Mouse (Mus musculus) heart, postnatal 0 days (tissue): ENCODE data around the gene Bcl2l1. TPM values are rescaled to one million over a fixed set of nuclear protein-coding genes. Genes with fewer than 3 reads are reported as not detected.

Experiments
- ATAC-seq: fragments of 200-750 bp; cut with Nextera tagmentation; 2 replicates; pipeline ENCODE4 v1.8.0; 2017; ENCODE audit warnings: low read depth, moderate number of reproducible peaks, moderate library complexity; ENCODE audit not compliant: insufficient read depth
- DNase-seq: peaks from one replicate; pipeline ENCODE4 v3.0.0-alpha.2; 2016; ENCODE audit warnings: low spot score
- H3K27ac ChIP-seq: fragments of 300-500 bp; sonication (generic); 2 replicates; pipeline ENCODE4 v1.5.1; 2014; ENCODE audit warnings: low read depth, mild to moderate bottlenecking
- H3K27me3 ChIP-seq: fragments of 300-500 bp; sonication (generic); 2 replicates; pipeline ENCODE4 v1.6.1; 2014; ENCODE audit warnings: low read length, mixed read lengths; ENCODE audit not compliant: control insufficient read depth, insufficient read depth
- H3K36me3 ChIP-seq: fragments of 300-500 bp; sonication (generic); replicated peaks from 2 replicates; pipeline ENCODE4 v1.6.1; 2014; ENCODE audit warnings: low read length, mixed read lengths; ENCODE audit not compliant: control insufficient read depth, insufficient read depth
- H3K4me1 ChIP-seq: fragments of 300-500 bp; sonication (generic); 2 replicates; pipeline ENCODE4 v1.6.1; 2014; ENCODE audit warnings: antibody characterized with exemption; ENCODE audit not compliant: control insufficient read depth, insufficient read depth
- H3K4me2 ChIP-seq: fragments of 300-500 bp; sonication (generic); 2 replicates; pipeline ENCODE4 v1.6.1; 2014; ENCODE audit warnings: low read depth, mild to moderate bottlenecking, low read length, moderate library complexity
- H3K4me3 ChIP-seq: fragments of 300-500 bp; sonication (generic); 2 replicates; pipeline ENCODE4 v1.5.1; 2014; ENCODE audit warnings: low read depth, low read length
- H3K9ac ChIP-seq: fragments of 300-500 bp; sonication (generic); replicated peaks from 2 replicates; pipeline ENCODE4 v1.6.1; 2014; ENCODE audit warnings: low read depth, low read length, mixed read lengths
- H3K9me3 ChIP-seq: fragments of 300-500 bp; sonication (generic); replicated peaks from 2 replicates; pipeline ENCODE4 v1.6.1; 2016; ENCODE audit warnings: low read length; ENCODE audit not compliant: control insufficient read depth
- CTCF ChIP-seq: IDR thresholded peaks from 2 replicates; pipeline ENCODE4 v1.5.1; 2016; ENCODE audit warnings: antibody characterized with exemption, control low read depth, low read depth
- EP300 ChIP-seq: IDR thresholded peaks from 2 replicates; pipeline ENCODE4 v1.6.1; 2016; ENCODE audit warnings: antibody characterized with exemption, low read depth
- WGBS: fragments of 180-500 bp; shearing (Covaris S2); extraction: QIAGEN DNeasy Blood & Tissue Kit; methylation state at CpG from one replicate; pipeline ENCODE4 v1.1.7; 2014; 5-methylcytosine and 5-hydroxymethylcytosine counted together
- polyA plus RNA-seq: library from polyadenylated mRNA; unstranded; fragments of >200 nt; fragmentation: Nextera tagmentation; extraction: Ambion mirVana; gene quantifications from 2 replicates; pipeline ENCODE4 v1.2.1, GENCODE M21; 2015
- total RNA-seq: library from RNA; depleted of rRNA; stranded (reverse); fragments of >200 nt; gene quantifications from 2 replicates; pipeline ENCODE4 v1.2.3, GENCODE M21; 2014; ENCODE audit warnings: low replicate concordance

The Bcl2l1 gene
- total and polyA plus RNA-seq, 2 experiments from 2014 or later, result 35.0 to 75.6 TPM

- DNase-seq (no peak), ATAC-seq (no peak)
- no peaks in the 10 kb centered on the region for H3K36me3 ChIP-seq
- peaks cover 25% of the 10 kb centered on the region for H3K4me1 ChIP-seq
- H3K9me3 ChIP-seq, result no peaks in the 10 kb centered on the region
- H3K4me2 ChIP-seq, result no peak overlapping the region
- WGBS, result 62% methylated on average over 5 of the region's 5 CpGs
- peak overlapping the region; percentile 62 for H3K27ac ChIP-seq
- no peak overlapping the region for H3K4me3 ChIP-seq
- H3K9ac ChIP-seq, result 0 out of 2 replicates have a peak overlapping the region, but pooled peaks have one; percentile 2
- no peaks in the 10 kb centered on the region for H3K27me3 ChIP-seq
- TF ChIP-seq CTCF (no peak), EP300 (no peak)
These were observed 26.4 kb downstream of the Bcl2l1 start for GRCm38 (mm10) chr2:152805111-152805490.

- Histone ChIP-seq H3K4me3 (no peak overlapping the region), H3K27ac (peak overlapping the region; percentile 62), H3K9me3 (no peaks in the 10 kb centered on the region), H3K36me3 (no peaks in the 10 kb centered on the region), H3K4me2 (no peak overlapping the region), H3K27me3 (no peaks in the 10 kb centered on the region), H3K9ac (0 out of 2 replicates have a peak overlapping the region, but pooled peaks have one; percentile 2), H3K4me1 (peaks cover 25% of the 10 kb centered on the region)
- no peak for ATAC-seq
- DNase-seq, result no peak
- TF ChIP-seq CTCF (no peak), EP300 (no peak)
- WGBS, result 17% methylated on average over 6 of the region's 6 CpGs
These were observed 27.0 kb downstream of the Bcl2l1 start for GRCm38 (mm10) chr2:152804408-152805110.

- Histone ChIP-seq H3K9ac (no peak overlapping the region), H3K4me1 (peaks cover 25% of the 10 kb centered on the region), H3K9me3 (no peaks in the 10 kb centered on the region), H3K4me2 (no peak overlapping the region), H3K36me3 (no peaks in the 10 kb centered on the region), H3K27ac (no peak overlapping the region), H3K4me3 (no peak overlapping the region), H3K27me3 (no peaks in the 10 kb centered on the region)
- 90% methylated on average over 5 of the region's 5 CpGs for WGBS
- DNase-seq, result no peak
- no peak for ATAC-seq
- TF ChIP-seq CTCF (no peak), EP300 (no peak)
These were observed 28.4 kb downstream of the Bcl2l1 start for GRCm38 (mm10) chr2:152803081-152803480.

- no peak for DNase-seq
- Histone ChIP-seq H3K9ac (no peak overlapping the region), H3K4me1 (peaks cover 32% of the 10 kb centered on the region), H3K27me3 (no peaks in the 10 kb centered on the region), H3K36me3 (no peaks in the 10 kb centered on the region), H3K4me2 (no peak overlapping the region), H3K4me3 (no peak overlapping the region), H3K9me3 (no peaks in the 10 kb centered on the region), H3K27ac (no peak overlapping the region)
- WGBS, result 93% methylated on average over 10 of the region's 10 CpGs
- TF ChIP-seq EP300 (no peak), CTCF (no peak)
- no peak for ATAC-seq
These were observed 29.2 kb downstream of the Bcl2l1 start for GRCm38 (mm10) chr2:152802303-152802702.

- no peaks in the 10 kb centered on the region for H3K27me3 ChIP-seq
- peaks cover 26% of the 10 kb centered on the region for H3K4me1 ChIP-seq
- H3K27ac ChIP-seq, result no peak overlapping the region
- H3K9ac ChIP-seq, result no peak overlapping the region
- TF ChIP-seq EP300 (no peak), CTCF (peak; percentile 8; the same call in 1 of the 2 replicates)
- H3K4me3 ChIP-seq, result no peak overlapping the region
- no peak overlapping the region for H3K4me2 ChIP-seq
- H3K9me3 ChIP-seq, result no peaks in the 10 kb centered on the region
- no peaks in the 10 kb centered on the region for H3K36me3 ChIP-seq
- ATAC-seq, result no peak
- DNase-seq, result no peak
These were observed 30.8 kb downstream of the Bcl2l1 start for GRCm38 (mm10) chr2:152800762-152801113.
